Mouse (Mus musculus): ENCODE results near the gene Tbc1d22a. TPM values are rescaled to one million over a fixed set of nuclear protein-coding genes. Genes with fewer than 3 reads are reported as not detected.

The Tbc1d22a gene
- polyA plus RNA-seq (2012; rRNA removed): 34.2 and 34.9 TPM in 2 replicates

GRCm38 (mm10) chr15:86213753-86214548 is at the start of gene Tbc1d22a:
Tbc1d22a (plus strand) TSS chr15:86214459.

GRCm38 (mm10) chr15:86185689-86186569 is 28.3 kb upstream of the Tbc1d22a start, which contains the start of gene Cerk:
Cerk (minus strand) TSS chr15:86186141.

Other genes starting within 250 kb of the Tbc1d22a start
- 30.3 and 37.2 TPM in 2 replicates for gene Celsr1, start 180.7 kb upstream of the Tbc1d22a start, polyA plus RNA-seq (2012; rRNA removed)
- gene Gramd4, start 156.8 kb upstream of the Tbc1d22a start, polyA plus RNA-seq (2012; rRNA removed): 26.4 and 26.9 TPM in 2 replicates
- gene Cerk, start 28.3 kb upstream of the Tbc1d22a start, polyA plus RNA-seq (2012; rRNA removed): 30.6 and 31.5 TPM in 2 replicates

Measured in ovary, adult 2 months (tissue).